Mouse (Mus musculus) heart, postnatal 0 days (tissue): Measurements from ENCODE around the gene Frzb.

Experiments
- CTCF ChIP-seq: IDR thresholded peaks from 2 replicates; pipeline ENCODE4 v1.5.1; 2016; ENCODE audit warnings: antibody characterized with exemption, control low read depth, low read depth
- EP300 ChIP-seq: IDR thresholded peaks from 2 replicates; pipeline ENCODE4 v1.6.1; 2016; ENCODE audit warnings: antibody characterized with exemption, low read depth

DNA sequence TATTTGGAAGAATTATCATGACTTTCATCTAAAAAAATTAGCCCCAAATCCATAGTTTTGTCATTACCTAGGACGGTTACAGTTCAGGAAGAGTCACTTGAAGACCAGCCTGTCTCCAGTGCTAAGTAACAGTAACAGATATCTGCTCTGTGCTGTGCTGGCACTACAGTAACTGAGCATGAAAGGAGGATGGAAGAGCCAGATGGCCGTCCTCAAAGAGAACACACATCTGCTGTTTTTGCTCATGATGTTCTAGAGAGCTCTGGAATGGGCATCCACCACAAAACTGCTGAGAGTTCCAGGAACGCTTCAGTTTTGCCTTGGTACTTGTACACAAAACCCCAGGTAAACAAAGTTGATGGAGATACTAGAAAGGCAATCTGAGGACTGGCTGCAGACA is 59.1 kb downstream of the Frzb start:
- TF ChIP-seq CTCF, result no peak
- TF ChIP-seq EP300, result no peak
